ENCODE assay signal across 25 mouse cellular contexts in genomic region chr13:31223016-31223415, GRCm38 (mm10).
DNase-seq lines count a peak whose midpoint lies in the region; ATAC-seq lines count a peak whose summit lies in the region.
"Had no signal": no experiment of that assay in that cellular context is flagged by ENCODE, and none has a peak within 500 bp of the region (broad histone marks: within the 10 kb centered on the region; RNA-seq: fewer than 3 reads in every experiment).

No protein-coding gene starts in this region.

- WGBS in embryonic facial prominence, embryonic 14.5 days, result 61% methylated on average over 2 of the region's 2 CpGs
- WGBS in embryonic facial prominence, embryonic 10.5 days, result 72% methylated on average over 2 of the region's 2 CpGs

- no peak overlapping the region for H3K9ac ChIP-seq in embryonic facial prominence, embryonic 14.5 days (ENCODE audit: low read depth, low read length)
- H3K9ac ChIP-seq: embryonic facial prominence, embryonic 12.5 days; forebrain, postnatal 0 days; heart, embryonic 12.5 days; heart, embryonic 15.5 days; hindbrain, embryonic 15.5 days had no signal

- intact Hi-C loops in gastrocnemius, postnatal 36 days (cut with DNase I), result no loop called here

- H3K4me2 ChIP-seq in embryonic facial prominence, embryonic 14.5 days (ENCODE audit: low read depth, low read length), result no peak overlapping the region
- H3K4me2 ChIP-seq: embryonic facial prominence, embryonic 12.5 days; heart, embryonic 12.5 days; heart, embryonic 15.5 days; hindbrain, embryonic 15.5 days had no signal

- H3K27ac ChIP-seq in embryonic facial prominence, embryonic 14.5 days (replicated peaks; ENCODE audit: low read depth, low read length), result no peak overlapping the region
- H3K27ac ChIP-seq in embryonic facial prominence, embryonic 10.5 days (replicated peaks), result no peak overlapping the region
- H3K27ac ChIP-seq: embryonic facial prominence, embryonic 12.5 days; forebrain, embryonic 10.5 days; heart, embryonic 15.5 days; hindbrain, embryonic 15.5 days had no signal

- H3K4me3 ChIP-seq in embryonic facial prominence, embryonic 14.5 days (ENCODE audit: low read depth, low read length), result no peak overlapping the region
- H3K4me3 ChIP-seq in embryonic facial prominence, embryonic 10.5 days, result no peak overlapping the region
- H3K4me3 ChIP-seq: embryonic facial prominence, embryonic 12.5 days; erythroblast, embryonic 14.5 days; forebrain, embryonic 10.5 days; heart, embryonic 12.5 days; heart, embryonic 15.5 days; hindbrain, embryonic 15.5 days had no signal

- no peaks in the 10 kb centered on the region for H3K27me3 ChIP-seq in embryonic facial prominence, embryonic 14.5 days (replicated peaks; ENCODE audit: control insufficient read depth, insufficient read depth, low read length)
- H3K27me3 ChIP-seq in embryonic facial prominence, embryonic 10.5 days (replicated peaks; ENCODE audit: low read depth, poor library complexity, severe bottlenecking), result no peaks in the 10 kb centered on the region
- H3K27me3 ChIP-seq: embryonic facial prominence, embryonic 12.5 days; heart, embryonic 12.5 days; heart, embryonic 15.5 days; hindbrain, embryonic 15.5 days; Patski had no signal

- no peaks in the 10 kb centered on the region for H3K36me3 ChIP-seq in embryonic facial prominence, embryonic 14.5 days (ENCODE audit: control insufficient read depth, insufficient read depth, low read length)
- H3K36me3 ChIP-seq in embryonic facial prominence, embryonic 10.5 days (replicated peaks), result no peaks in the 10 kb centered on the region
- H3K36me3 ChIP-seq: embryonic facial prominence, embryonic 12.5 days; forebrain, embryonic 10.5 days; heart, embryonic 12.5 days; heart, embryonic 15.5 days; hindbrain, embryonic 15.5 days had no signal

- no peaks in the 10 kb centered on the region for H3K4me1 ChIP-seq in embryonic facial prominence, embryonic 14.5 days (ENCODE audit: control insufficient read depth, insufficient read depth, low read length)
- H3K4me1 ChIP-seq in embryonic facial prominence, embryonic 10.5 days, result no peaks in the 10 kb centered on the region
- H3K4me1 ChIP-seq: embryonic facial prominence, embryonic 12.5 days; forebrain, embryonic 10.5 days; heart, embryonic 15.5 days; hindbrain, embryonic 15.5 days had no signal

- 0 out of 2 replicates have a peak, but pooled peaks have one; percentile 62 for ATAC-seq in embryonic facial prominence, embryonic 14.5 days (ENCODE audit: low read depth)
- ATAC-seq: forebrain, embryonic 14.5 days; forebrain, postnatal 0 days; intestine, postnatal 0 days; Patski had no signal

- H3K9me3 ChIP-seq in embryonic facial prominence, embryonic 14.5 days (ENCODE audit: control insufficient read depth, low read length), result no peaks in the 10 kb centered on the region
- H3K9me3 ChIP-seq in embryonic facial prominence, embryonic 10.5 days, result no peaks in the 10 kb centered on the region
- H3K9me3 ChIP-seq: embryonic facial prominence, embryonic 12.5 days; forebrain, embryonic 10.5 days; heart, embryonic 12.5 days; heart, embryonic 15.5 days; hindbrain, embryonic 15.5 days had no signal

- peak; percentile 52 for DNase-seq in embryonic facial prominence, embryonic 14.5 days (ENCODE audit: low spot score)
- DNase-seq in embryonic facial prominence, embryonic 10.5 days (ENCODE audit: low spot score), result no peak
- DNase-seq in 3T3-L1 (ENCODE audit: low read depth, low spot score), result peak; percentile 69
- peak; percentile 46 for DNase-seq in NIH3T3 (ENCODE audit: low read depth)
- DNase-seq in gonadal fat pad, adult 2 months (ENCODE audit: low read depth), result peak; percentile 93
- DNase-seq in gastrocnemius, postnatal 36 days, result no peak
- DNase-seq: adrenal gland, postnatal 14 days; cerebellum, adult 11-12 months; cerebellum, adult 8-10 months; cerebellum, postnatal 10 days; cerebellum, postnatal 36 days; forebrain, postnatal 0 days; gastrocnemius, postnatal 25 days; heart, postnatal 10 days; heart, postnatal 4 days; kidney, adult 2 months had no signal

Comparison
In these comparisons a context has a peak if more than half of its experiments do, and no peak if none do; other contexts are left out.
1. DNase-seq: peak in embryonic facial prominence, embryonic 14.5 days (single experiment), 3T3-L1 (single experiment), NIH3T3 (single experiment) and gonadal fat pad, adult 2 months (single experiment); none in embryonic facial prominence, embryonic 10.5 days (single experiment) and gastrocnemius, postnatal 36 days (0 of 2).